Mouse (Mus musculus) thymus, postnatal 4 days (tissue): Measurements from ENCODE around the gene Tlcd2.

ENCODE experiments used
- DNase-seq: peaks from one replicate; pipeline ENCODE4 v3.0.0; 2021

The Tlcd2 gene

GRCm38 (mm10) chr11:75467512-75468215 is 6.1 kb downstream of the Tlcd2 start:
- DNase-seq = peak; percentile 53

- no peak for DNase-seq
Observed at GRCm38 (mm10) chr11:75468410-75468809, 6.9 kb downstream of the Tlcd2 start.

- no peak for DNase-seq
Observed at GRCm38 (mm10) chr11:75469261-75469660, 7.7 kb downstream of the Tlcd2 start.

GRCm38 (mm10) chr11:75470675-75471074 is 9.2 kb downstream of the Tlcd2 start:
- no peak for DNase-seq

- peak; percentile 10 for DNase-seq
Observed at GRCm38 (mm10) chr11:75472469-75473081, 11.1 kb downstream of the Tlcd2 start.

GRCm38 (mm10) chr11:75473376-75473775 is 11.9 kb downstream of the Tlcd2 start:
- DNase-seq = no peak

GRCm38 (mm10) chr11:75486192-75486591 is 24.7 kb downstream of the Tlcd2 start:
- DNase-seq = no peak

- DNase-seq = peak; percentile 94
Observed at GRCm38 (mm10) chr11:75486601-75487285, 25.2 kb downstream of the Tlcd2 start, which contains the start of gene Prpf8. Gene Prpf8 (plus strand): TSS chr11:75486816.

GRCm38 (mm10) chr11:75487496-75487895 is 26.0 kb downstream of the Tlcd2 start:
- no peak for DNase-seq

GRCm38 (mm10) chr11:75494296-75495049 is 33.0 kb downstream of the Tlcd2 start:
- DNase-seq = no peak

GRCm38 (mm10) chr11:75498126-75498525 is 36.6 kb downstream of the Tlcd2 start:
- DNase-seq = no peak

GRCm38 (mm10) chr11:75508162-75508561 is 46.6 kb downstream of the Tlcd2 start:
- DNase-seq = no peak

GRCm38 (mm10) chr11:75508904-75509303 is 47.4 kb downstream of the Tlcd2 start:
- no peak for DNase-seq

- DNase-seq = no peak
Observed at GRCm38 (mm10) chr11:75509741-75510626, 48.5 kb downstream of the Tlcd2 start, which contains the start of gene Rilp. Gene Rilp (plus strand): TSS chr11:75510094.

- DNase-seq = peak; percentile 99
Observed at GRCm38 (mm10) chr11:75510627-75510993, 49.1 kb downstream of the Tlcd2 start.

- no peak for DNase-seq
Observed at GRCm38 (mm10) chr11:75511213-75511612, 49.7 kb downstream of the Tlcd2 start.

- no peak for DNase-seq
Observed at GRCm38 (mm10) chr11:75512301-75513018, 50.9 kb downstream of the Tlcd2 start.

GRCm38 (mm10) chr11:75513336-75513735 is 51.8 kb downstream of the Tlcd2 start, which contains the start of gene Scarf1:
Gene Scarf1 (plus strand): TSS chr11:75513540.
- DNase-seq = no peak

GRCm38 (mm10) chr11:75515186-75515585 is 53.7 kb downstream of the Tlcd2 start:
- DNase-seq = no peak

GRCm38 (mm10) chr11:75519834-75520633 is 58.5 kb downstream of the Tlcd2 start:
- no peak for DNase-seq
